Mouse (Mus musculus) lung, embryonic 16.5 days (tissue): Measurements from ENCODE around the gene Rnf19b. TPM values are rescaled to one million over a fixed set of nuclear protein-coding genes. Genes with fewer than 3 reads are reported as not detected.
A peak's percentile ranks its signal among the peaks of the same experiment; 100 is the strongest.

ENCODE experiments used
- ATAC-seq: fragments of 200-750 bp; cut with Nextera tagmentation; 2 replicates; pipeline ENCODE4 v1.8.0; 2017; ENCODE audit warnings: low read depth, mild to moderate bottlenecking, moderate library complexity
- H3K27ac ChIP-seq: fragments of 300-500 bp; sonication (generic); 2 replicates; pipeline ENCODE4 v1.5.1; 2014; ENCODE audit warnings: mild to moderate bottlenecking, control low read depth, low read length
- H3K27me3 ChIP-seq: fragments of 300-500 bp; sonication (generic); 2 replicates; pipeline ENCODE4 v1.6.1; 2014; ENCODE audit warnings: low read depth, low read length, mixed read lengths; ENCODE audit not compliant: control insufficient read depth, insufficient read depth
- H3K36me3 ChIP-seq: fragments of 300-500 bp; sonication (generic); 2 replicates; pipeline ENCODE4 v1.6.1; 2014; ENCODE audit warnings: low read length; ENCODE audit not compliant: control insufficient read depth, insufficient read depth
- H3K4me1 ChIP-seq: fragments of 300-500 bp; sonication (generic); replicated peaks from 2 replicates; pipeline ENCODE4 v1.6.1; 2014; ENCODE audit warnings: low read length, mixed read lengths; ENCODE audit not compliant: control insufficient read depth, insufficient read depth
- H3K4me2 ChIP-seq: fragments of 300-500 bp; sonication (generic); 2 replicates; pipeline ENCODE4 v1.6.1; 2014; ENCODE audit warnings: low read depth, low read length, control low read depth
- H3K4me3 ChIP-seq: fragments of 300-500 bp; sonication (generic); 2 replicates; pipeline ENCODE4 v1.5.1; 2014; ENCODE audit warnings: mild to moderate bottlenecking, low read length, control low read depth
- H3K9ac ChIP-seq: fragments of 300-500 bp; sonication (generic); 2 replicates; pipeline ENCODE4 v1.6.1; 2014; ENCODE audit warnings: low read length, control low read depth
- H3K9me3 ChIP-seq: fragments of 300-500 bp; sonication (generic); 2 replicates; pipeline ENCODE4 v1.6.1; 2016; ENCODE audit warnings: low read length; ENCODE audit not compliant: control insufficient read depth
- WGBS: fragments of 180-500 bp; shearing (Covaris S2); extraction: QIAGEN DNeasy Blood & Tissue Kit; methylation state at CpG from one replicate; pipeline ENCODE4 v1.1.7; 2014; 5-methylcytosine and 5-hydroxymethylcytosine counted together
- polyA plus RNA-seq: library from polyadenylated mRNA; unstranded; fragments of >200 nt; fragmentation: Nextera tagmentation; extraction: Ambion mirVana; gene quantifications from 2 replicates; pipeline ENCODE4 v1.2.1, GENCODE M21; 2015

Gene Rnf19b
- polyA plus RNA-seq, 1 experiment from 2014 or later, result 7.1 TPM

DNA sequence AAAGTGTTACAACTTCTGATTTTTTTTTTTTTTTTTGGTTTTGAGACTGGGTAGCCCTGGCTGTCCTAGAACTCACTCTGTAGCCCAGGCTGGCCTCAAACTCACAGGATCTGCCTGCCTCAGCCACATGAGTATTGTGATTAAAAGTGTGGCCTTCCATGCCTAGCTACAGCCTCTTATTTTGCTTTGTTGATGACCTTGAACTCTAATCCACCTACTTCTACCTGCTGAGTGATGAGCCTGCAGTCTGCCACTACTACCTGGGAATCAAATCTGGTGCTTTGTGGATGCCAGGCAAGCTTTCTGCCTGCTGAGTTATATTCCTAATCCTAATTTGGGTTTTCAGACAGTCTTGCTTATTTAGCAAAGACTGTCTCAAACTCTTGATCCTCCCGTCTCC is 3.4 kb downstream of the Rnf19b start:
- Histone ChIP-seq H3K4me2 (no peak overlapping the region), H3K4me1 (peaks cover 17% of the 10 kb centered on the region), H3K36me3 (no peaks in the 10 kb centered on the region), H3K27me3 (no peaks in the 10 kb centered on the region), H3K9ac (no peak overlapping the region), H3K27ac (no peak overlapping the region), H3K4me3 (no peak overlapping the region), H3K9me3 (no peaks in the 10 kb centered on the region)
- WGBS, result 92% methylated on average over 1 of the region's 1 CpGs
- no peak for ATAC-seq

DNA sequence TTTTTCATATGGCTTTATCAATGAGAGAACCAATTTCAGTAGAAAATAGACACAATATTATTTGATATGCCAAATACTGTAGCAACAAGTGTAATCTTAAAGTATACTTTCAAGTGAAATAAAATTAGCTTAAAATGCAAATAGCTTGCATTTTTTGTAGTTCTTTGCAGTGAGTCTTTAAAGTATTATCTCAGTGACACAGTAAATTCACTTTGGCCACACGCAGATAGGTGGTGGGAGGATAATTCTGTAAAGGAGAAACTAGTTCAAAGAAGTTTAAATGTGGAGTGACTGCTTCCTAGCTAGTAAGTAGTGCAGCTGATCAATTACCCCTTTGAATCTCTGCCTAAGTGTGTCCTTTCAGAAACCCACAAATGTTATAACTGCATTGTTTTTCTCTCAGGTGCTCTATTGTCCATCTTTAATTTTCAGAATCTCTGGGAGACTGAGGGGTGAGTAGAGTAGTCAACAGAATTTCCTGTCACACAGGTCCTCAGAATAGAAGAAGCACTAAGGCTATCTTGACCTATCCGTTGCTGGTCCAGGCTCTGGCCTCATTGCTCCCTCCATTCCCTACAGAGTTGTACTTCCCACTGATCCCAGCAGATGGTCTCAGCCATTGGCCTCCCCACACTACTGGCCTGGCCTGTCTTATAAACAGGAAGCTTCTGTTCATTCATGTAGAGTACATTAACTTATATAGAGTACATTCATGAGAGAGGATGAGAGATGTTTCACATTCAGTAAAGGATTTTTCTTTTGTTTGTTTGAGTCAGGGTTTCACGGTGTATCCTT is 4.4 kb downstream of the Rnf19b start:
- no peaks in the 10 kb centered on the region for H3K9me3 ChIP-seq
- no peaks in the 10 kb centered on the region for H3K36me3 ChIP-seq
- H3K9ac ChIP-seq, result no peak overlapping the region
- no peak for ATAC-seq
- H3K27ac ChIP-seq, result 0 out of 2 replicates have a peak overlapping the region, but pooled peaks have one; percentile 29
- H3K4me1 ChIP-seq, result peaks cover 14% of the 10 kb centered on the region
- no peak overlapping the region for H3K4me3 ChIP-seq
- no peak overlapping the region for H3K4me2 ChIP-seq
- 68% methylated on average over 3 of the region's 3 CpGs for WGBS
- no peaks in the 10 kb centered on the region for H3K27me3 ChIP-seq

DNA sequence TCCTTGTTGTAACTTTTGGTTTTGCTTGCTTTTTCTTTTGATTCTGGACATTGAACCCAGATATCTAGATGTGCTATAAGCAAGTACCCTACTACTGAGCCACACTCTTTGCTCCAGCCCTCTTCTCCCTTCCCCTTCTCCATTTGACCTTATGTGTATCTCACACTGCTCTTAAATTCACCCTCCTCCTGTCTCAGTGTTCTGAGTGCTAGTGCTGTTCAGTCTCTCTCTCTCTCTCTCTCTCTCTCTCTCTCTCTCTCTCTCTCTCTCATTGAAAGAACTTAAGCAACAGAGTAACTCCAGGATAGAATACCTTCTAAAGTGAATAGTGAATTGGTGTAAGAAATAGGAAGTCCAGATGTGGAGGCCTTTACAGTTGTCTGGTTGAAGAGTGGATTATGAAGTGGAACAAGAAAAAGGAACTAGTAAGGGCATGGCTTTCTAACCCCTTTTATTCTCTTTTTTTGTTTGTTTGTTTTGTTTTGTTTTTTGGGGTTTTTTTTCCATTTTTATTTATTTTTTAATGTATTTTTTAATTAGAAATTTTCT is 7.7 kb downstream of the Rnf19b start:
- Histone ChIP-seq H3K4me2 (no peak overlapping the region), H3K9ac (no peak overlapping the region), H3K27me3 (no peaks in the 10 kb centered on the region), H3K4me1 (0 out of 2 replicates have a peak, but pooled peaks cover 5% of the 10 kb centered on the region), H3K9me3 (no peaks in the 10 kb centered on the region), H3K36me3 (no peaks in the 10 kb centered on the region), H3K27ac (no peak overlapping the region), H3K4me3 (no peak overlapping the region)
- ATAC-seq, result no peak

DNA sequence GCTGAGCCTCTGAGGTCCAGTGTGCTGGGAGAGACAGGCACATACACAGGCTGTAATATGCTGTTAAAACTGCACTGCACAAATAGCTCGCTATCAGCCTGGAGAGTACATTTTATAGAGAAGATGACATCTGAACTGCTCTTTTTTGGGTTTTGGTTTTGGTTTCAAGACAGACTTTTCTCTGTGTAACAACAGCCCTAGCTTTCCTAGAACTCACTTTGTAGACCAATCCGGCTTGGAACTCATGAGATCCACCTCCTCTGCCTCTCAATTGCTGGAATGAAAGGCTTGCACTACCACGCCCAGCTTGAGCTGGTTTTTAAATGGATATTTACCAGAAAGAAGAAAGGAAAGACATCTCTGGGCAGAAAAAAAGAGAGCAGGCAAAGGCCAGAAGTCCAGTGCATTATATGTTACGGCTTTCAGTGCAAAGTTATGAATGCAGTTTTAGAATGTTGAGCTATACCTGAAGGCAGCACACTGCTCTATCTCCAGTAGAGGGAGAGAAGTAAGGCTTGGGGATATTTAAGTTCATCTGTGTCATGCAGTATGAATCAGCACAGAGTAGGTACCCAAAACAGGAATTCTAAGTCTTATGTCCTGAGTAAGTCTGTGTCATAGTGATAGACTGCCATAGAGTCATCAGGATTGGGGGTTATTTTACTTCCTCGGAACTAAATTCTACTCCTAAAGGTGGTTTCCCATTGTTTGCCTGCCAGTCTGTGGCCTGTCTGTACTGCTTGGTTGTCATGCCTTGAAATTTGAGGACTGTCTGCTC is 9.8 kb downstream of the Rnf19b start:
- Histone ChIP-seq H3K9ac (no peak overlapping the region), H3K27ac (no peak overlapping the region), H3K27me3 (no peaks in the 10 kb centered on the region), H3K9me3 (no peaks in the 10 kb centered on the region), H3K4me3 (no peak overlapping the region), H3K4me1 (peaks cover 11% of the 10 kb centered on the region), H3K4me2 (no peak overlapping the region), H3K36me3 (no peaks in the 10 kb centered on the region)
- ATAC-seq, result no peak
- 83% methylated on average over 5 of the region's 5 CpGs for WGBS

DNA sequence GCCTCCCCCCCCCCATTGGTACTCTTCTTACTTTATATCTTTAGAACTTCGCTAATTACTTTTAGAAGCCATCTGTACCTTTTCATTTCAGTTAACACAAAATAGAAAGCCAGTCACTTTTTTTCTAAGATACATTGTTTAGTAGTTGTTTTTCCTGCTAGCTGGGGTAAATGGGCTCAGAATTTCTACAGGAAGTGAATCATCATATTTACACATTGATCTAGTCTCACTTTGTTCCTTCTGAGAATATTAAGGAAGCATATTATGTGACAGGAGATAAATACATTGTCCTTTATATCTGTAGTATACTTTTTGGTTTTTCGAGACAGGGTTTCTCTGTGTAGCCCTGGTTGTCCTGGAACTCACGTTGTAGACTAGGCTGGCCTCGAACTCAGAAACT is 10.8 kb downstream of the Rnf19b start:
- Histone ChIP-seq H3K36me3 (no peaks in the 10 kb centered on the region), H3K9ac (no peak overlapping the region), H3K4me1 (peaks cover 8% of the 10 kb centered on the region), H3K4me2 (no peak overlapping the region), H3K4me3 (no peak overlapping the region), H3K27ac (no peak overlapping the region), H3K9me3 (no peaks in the 10 kb centered on the region), H3K27me3 (no peaks in the 10 kb centered on the region)
- WGBS, result 87% methylated on average over 4 of the region's 4 CpGs
- ATAC-seq, result no peak

DNA sequence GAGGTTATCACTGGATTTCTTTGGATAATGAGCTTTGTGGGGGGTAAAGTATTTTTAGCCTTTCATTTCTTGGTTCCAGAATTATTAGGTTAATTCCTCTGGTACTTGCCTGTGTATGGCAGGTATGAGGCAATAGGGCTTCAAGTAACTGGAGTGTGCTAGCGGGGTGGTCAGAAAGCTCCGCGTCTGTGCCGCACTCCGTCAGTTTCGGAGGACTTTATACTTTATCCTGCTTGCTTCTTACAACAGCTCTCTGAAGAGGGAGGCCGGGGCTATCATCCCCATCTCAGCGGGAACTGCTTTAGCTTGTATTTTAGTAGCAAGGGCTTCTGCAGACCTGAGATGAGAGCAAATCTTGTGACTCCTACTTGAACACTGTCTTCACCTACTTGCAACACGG is 21.1 kb downstream of the Rnf19b start:
- WGBS, result 94% methylated on average over 9 of the region's 9 CpGs
- no peak overlapping the region for H3K27ac ChIP-seq
- no peaks in the 10 kb centered on the region for H3K27me3 ChIP-seq
- H3K9ac ChIP-seq, result no peak overlapping the region
- peaks cover 8% of the 10 kb centered on the region; the same call in 1 of the 2 replicates for H3K9me3 ChIP-seq
- H3K4me1 ChIP-seq, result peaks cover 9% of the 10 kb centered on the region
- H3K4me2 ChIP-seq, result no peak overlapping the region
- H3K36me3 ChIP-seq, result peaks cover 42% of the 10 kb centered on the region
- no peak overlapping the region for H3K4me3 ChIP-seq
- ATAC-seq, result no peak

DNA sequence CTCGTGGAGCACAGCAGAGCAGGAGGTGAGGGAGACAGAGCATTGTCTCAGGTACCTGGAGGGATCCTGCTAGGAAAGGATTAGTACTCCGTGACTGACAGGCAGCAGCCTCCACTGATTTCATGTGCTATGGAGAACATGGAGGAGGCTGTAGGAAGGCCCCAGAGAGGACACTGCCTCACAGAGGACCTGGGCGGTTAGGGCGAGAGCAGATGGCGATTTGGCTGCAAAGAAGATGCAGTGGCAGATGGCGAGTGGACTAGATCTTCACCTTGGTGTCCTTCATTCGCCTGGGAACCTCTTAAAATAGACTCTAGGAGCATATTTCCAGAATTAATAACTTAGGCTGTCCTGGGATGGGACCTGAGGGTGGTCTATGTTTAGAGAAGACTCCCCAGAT is 23.0 kb downstream of the Rnf19b start:
- 83% methylated on average over 7 of the region's 7 CpGs for whole genome bisulfite sequencing

DNA sequence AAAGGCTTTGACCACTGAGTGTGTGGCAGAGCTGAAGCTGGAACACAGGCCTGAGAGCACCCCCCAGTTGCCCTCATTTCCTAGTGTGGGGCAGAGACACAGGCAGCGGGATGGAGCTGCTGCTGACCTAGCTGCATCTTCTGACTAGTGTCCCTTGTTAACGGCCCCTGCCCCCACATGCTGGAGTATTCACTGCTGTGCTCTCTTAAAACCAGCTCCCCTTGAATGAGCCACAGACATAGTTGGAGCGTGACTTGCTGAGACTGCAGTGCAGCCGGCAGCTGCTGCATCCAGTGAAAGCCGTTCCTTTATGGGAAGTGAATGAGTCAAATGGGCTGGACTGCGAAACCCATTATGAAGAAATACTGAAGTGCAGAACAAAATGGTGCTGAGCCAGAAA is 23.4 kb downstream of the Rnf19b start:
- H3K4me1 ChIP-seq, result peaks cover 9% of the 10 kb centered on the region
- H3K27me3 ChIP-seq, result no peaks in the 10 kb centered on the region
- H3K9ac ChIP-seq, result no peak overlapping the region
- peaks cover 40% of the 10 kb centered on the region for H3K36me3 ChIP-seq
- no peak for ATAC-seq
- peaks cover 8% of the 10 kb centered on the region; the same call in 1 of the 2 replicates for H3K9me3 ChIP-seq
- no peak overlapping the region for H3K4me3 ChIP-seq
- no peak overlapping the region for H3K27ac ChIP-seq
- WGBS, result 76% methylated on average over 6 of the region's 6 CpGs
- H3K4me2 ChIP-seq, result no peak overlapping the region

More for the DNA sequence above, 23.0 kb downstream of the Rnf19b start:
- Histone ChIP-seq H3K4me1 (peaks cover 9% of the 10 kb centered on the region), H3K9me3 (peaks cover 8% of the 10 kb centered on the region; the same call in 1 of the 2 replicates), H3K36me3 (peaks cover 41% of the 10 kb centered on the region), H3K27ac (no peak overlapping the region), H3K27me3 (no peaks in the 10 kb centered on the region), H3K4me2 (no peak overlapping the region), H3K9ac (no peak overlapping the region), H3K4me3 (no peak overlapping the region)
- no peak for ATAC-seq

DNA sequence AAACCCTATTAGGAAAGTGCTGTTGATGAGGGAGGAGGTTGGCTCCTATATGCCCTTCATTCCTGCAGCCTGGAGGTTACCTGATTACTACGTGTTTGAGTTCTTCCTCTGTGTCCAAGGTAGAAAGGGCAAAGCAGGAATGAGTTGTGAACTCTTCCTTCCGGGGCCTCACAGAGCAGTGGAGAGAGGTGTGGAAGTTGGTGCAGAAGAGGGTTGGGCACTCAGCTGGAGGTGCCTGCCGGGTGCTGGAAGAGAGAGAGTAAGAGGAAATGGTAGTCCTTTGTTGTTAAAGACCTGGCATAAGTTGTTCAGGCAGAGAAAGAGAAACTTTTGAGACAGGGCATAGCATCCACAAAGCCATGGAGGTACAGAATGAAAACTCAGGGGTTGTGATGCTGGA is 23.9 kb downstream of the Rnf19b start:
- 62% methylated on average over 3 of the region's 3 CpGs for WGBS
- Histone ChIP-seq H3K4me3 (no peak overlapping the region), H3K9ac (no peak overlapping the region), H3K4me2 (0 out of 2 replicates have a peak overlapping the region, but pooled peaks have one; percentile 8), H3K4me1 (peaks cover 9% of the 10 kb centered on the region), H3K27ac (peak overlapping the region; percentile 64), H3K27me3 (no peaks in the 10 kb centered on the region), H3K36me3 (peaks cover 36% of the 10 kb centered on the region), H3K9me3 (peaks cover 8% of the 10 kb centered on the region; the same call in 1 of the 2 replicates)
- ATAC-seq, result no peak
